Mouse (Mus musculus) liver, adult 2 months (tissue): Measurements from ENCODE around the gene Robo2.

Experiments used
- CTCF ChIP-seq: fragments of 200-500 bp; IDR thresholded peaks from 2 replicates; pipeline ENCODE4 v1.5.1; 2011; ENCODE audit warnings: low read depth, low read length, control low read depth
- POLR2A ChIP-seq: fragments of 200-500 bp; IDR thresholded peaks from 2 replicates; pipeline ENCODE4 v1.6.1; 2011; ENCODE audit warnings: low read length, control low read depth; ENCODE audit not compliant: insufficient read depth; ENCODE audit errors: extremely low read depth

DNA sequence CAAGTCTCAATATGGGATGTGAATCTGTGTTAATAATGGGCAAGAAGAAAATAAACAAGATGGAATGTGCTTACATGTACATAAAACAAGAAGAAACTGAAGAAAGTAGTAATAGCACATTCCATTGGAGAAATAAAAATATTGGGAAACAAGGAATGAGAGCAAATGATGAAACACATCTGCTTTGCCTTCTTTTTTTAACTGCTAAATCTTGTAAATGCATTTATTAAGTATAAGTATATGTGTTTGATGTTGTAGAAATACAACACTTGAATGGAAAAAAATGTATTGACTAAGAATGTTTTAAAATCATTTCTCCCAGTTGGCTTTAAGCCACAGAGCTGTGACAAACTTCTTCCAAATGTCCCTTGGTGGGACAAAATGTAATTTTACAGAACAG, 350.1 kb downstream of the Robo2 start:
- TF ChIP-seq POLR2A, result no peak
- no peak for TF ChIP-seq CTCF
